Mouse (Mus musculus): ENCODE data around the gene Gm17409.

DNA sequence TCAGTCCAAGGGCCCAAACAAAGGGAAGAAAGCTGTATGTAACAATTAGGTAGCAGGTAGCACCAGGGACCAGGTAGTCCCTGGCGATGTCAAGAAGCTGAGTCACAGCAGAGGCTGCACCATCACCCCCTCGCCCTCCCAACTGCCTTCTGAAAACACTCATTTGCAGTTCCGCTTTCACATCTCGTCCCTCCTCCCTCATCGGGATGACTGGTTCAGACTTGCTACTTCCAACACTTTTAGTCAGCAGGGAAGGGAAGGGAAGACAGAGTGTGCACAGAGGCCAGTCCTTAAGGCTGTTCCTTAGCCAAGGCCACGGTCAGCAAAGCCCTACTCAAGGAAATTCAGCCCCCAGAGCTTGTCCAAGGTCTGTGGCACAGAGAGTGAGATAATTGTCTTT lies 10.8 kb downstream of the Gm17409 start:
- TF ChIP-seq POLR2A (IDR thresholded peaks at IDR 0.05; ENCODE audit: control insufficient read depth, low read depth, low read length) (no peak), CTCF (IDR thresholded peaks at IDR 0.05; ENCODE audit: control insufficient read depth, insufficient read depth, insufficient replicate concordance, low read depth, low read length) (no peak)
